Mouse (Mus musculus) brain, embryonic 14.5 days (tissue): ENCODE measurements around the gene Rasal3.

Experiments used
- CTCF ChIP-seq: fragments of 200-500 bp; IDR thresholded peaks from 2 replicates; pipeline ENCODE4 v1.5.1; 2012; ENCODE audit warnings: inconsistent platforms, mild to moderate bottlenecking, moderate library complexity, borderline replicate concordance; ENCODE audit not compliant: insufficient read depth, insufficient read length; ENCODE audit errors: extremely low read depth
- POLR2A ChIP-seq: fragments of 200-500 bp; IDR thresholded peaks from 2 replicates; pipeline ENCODE4 v1.6.1; 2012; ENCODE audit warnings: mild to moderate bottlenecking, inconsistent platforms, borderline replicate concordance; ENCODE audit not compliant: poor library complexity, insufficient read depth, insufficient read length, severe bottlenecking; ENCODE audit errors: extremely low read depth

GRCm38 (mm10) chr17:32356766-32357760 lies 46.3 kb downstream of the Rasal3 start:
- TF ChIP-seq POLR2A (no peak), CTCF (no peak)
